Mouse (Mus musculus) liver, adult 2 months (tissue): ENCODE measurements around the gene Slc19a2.

Experiments
- CTCF ChIP-seq: fragments of 200-500 bp; IDR thresholded peaks from 2 replicates; pipeline ENCODE4 v1.5.1; 2011; ENCODE audit warnings: low read depth, low read length, control low read depth
- POLR2A ChIP-seq: fragments of 200-500 bp; IDR thresholded peaks from 2 replicates; pipeline ENCODE4 v1.6.1; 2011; ENCODE audit warnings: low read length, control low read depth; ENCODE audit not compliant: insufficient read depth; ENCODE audit errors: extremely low read depth

DNA sequence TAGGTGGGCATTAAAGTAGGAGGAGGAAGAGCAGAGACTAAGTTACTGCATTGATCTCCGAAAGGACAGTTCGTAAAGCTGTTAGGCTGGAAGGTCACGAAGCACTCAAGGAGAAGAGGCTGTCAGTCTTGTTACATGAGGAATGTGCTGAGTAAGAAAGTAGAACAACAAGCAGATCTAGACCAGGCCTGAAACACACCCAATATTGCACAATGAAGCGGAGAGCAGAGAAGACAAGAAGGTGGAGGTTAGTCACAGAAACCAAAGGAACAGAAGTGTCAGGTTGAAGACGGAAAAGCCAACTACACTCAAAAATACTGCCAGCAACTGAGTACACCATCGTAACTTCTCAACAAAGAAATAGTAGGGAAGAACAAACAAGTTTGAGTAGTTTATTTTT, 45.2 kb downstream of the Slc19a2 start:
- TF ChIP-seq POLR2A (no peak), CTCF (no peak)
